Mouse (Mus musculus) granulocyte monocyte progenitor cell, adult 5-6 weeks (primary cell): ENCODE measurements at regions not wholly inside any gene's neighbourhood (a gene's known extent, or its start where the extent isn't known, plus 50 kb on each side); places are given as distances from the start of the nearest gene placed in this dataset.
"Not testable (repeated sequence)": the region's sequence is repeated elsewhere in the genome, so short reads cannot be mapped to it uniquely, and the experiment has no call there.

Experiments
- ATAC-seq: replicated peaks from 2 replicates; pipeline ENCODE4 v1.8.0; 2016; ENCODE audit warnings: mild to moderate bottlenecking, moderate TSS enrichment, inconsistent platforms; ENCODE audit not compliant: poor library complexity, severe bottlenecking

GRCm38 (mm10) chr10:84260931-84261650, 179.3 kb downstream of the Nuak1 start:
- peak; percentile 89 for ATAC-seq

GRCm38 (mm10) chr10:84262943-84263342, 177.5 kb downstream of the Nuak1 start:
- no peak for ATAC-seq

DNA sequence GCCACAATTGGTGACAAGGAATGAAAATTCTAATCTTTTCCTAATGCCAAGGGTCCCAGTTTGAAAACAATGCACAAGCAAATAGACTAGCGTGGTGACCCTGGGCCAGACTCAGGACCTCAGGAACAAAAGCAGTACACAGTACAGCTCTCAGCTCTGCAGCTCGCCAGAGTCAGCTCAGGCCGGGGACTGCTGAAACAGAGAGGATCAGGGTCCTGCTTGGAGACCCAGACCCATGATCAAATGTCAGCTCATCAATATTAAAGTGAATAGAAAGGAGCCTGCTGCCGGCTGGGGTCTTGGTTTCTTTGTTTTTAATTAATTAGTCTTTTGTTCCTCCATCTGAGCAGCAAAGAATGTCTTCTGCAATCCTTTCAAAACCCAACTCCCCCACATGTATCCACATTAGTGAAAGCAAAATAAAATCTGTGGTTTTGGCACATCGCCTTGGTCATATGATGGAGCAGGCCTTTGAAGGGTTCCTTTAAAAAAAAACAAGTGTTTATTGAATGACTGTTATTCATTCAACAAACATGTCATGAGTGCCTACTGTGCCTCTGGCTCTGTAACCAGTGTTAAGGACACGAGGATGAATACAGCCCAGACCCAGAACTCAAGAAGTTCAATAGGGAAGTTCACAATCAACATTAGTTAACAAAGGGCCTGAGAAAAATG, 154.4 kb downstream of the Nuak1 start:
- no peak for ATAC-seq

DNA sequence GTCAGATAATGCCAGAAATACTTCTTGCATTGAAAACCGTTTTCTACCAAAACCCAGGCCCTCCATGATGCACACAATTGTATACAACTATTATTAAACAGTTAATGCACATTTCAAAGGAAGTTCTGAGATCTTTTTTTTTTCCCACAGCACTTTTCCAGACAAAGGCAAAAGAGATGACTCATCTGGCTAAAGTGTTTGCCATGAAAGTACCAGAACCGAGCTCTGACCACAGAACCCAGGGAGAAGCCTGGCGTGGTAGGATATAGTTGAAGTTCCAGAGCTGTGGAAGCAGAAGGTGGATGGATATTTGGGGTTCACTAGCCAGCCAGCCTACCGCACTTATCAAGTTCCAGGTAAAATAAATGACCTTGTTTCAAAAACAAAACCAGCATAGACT, 146.0 kb downstream of the Nuak1 start:
- ATAC-seq = no peak

GRCm38 (mm10) chr10:84296168-84296567, 144.2 kb downstream of the Nuak1 start:
- ATAC-seq = no peak

DNA sequence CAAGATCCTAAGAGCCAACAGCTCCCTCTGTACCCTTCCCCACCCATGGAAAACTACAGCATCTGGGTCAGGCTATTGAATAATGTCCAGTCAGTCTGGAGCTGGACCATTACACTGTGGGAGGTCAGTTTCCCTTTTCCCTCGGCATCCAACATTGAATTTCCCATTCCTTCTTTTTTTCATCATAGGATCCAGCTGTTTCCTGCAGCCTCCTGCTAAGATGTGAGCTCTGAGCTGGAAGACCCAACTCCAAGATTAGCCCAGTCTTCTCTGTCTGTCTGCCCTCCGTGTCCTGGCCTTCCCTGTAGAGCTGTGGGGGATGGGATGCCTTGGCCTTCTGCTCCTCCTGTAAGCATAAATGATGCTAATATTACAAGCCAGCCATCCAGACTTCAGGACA, 138.8 kb downstream of the Nuak1 start:
- ATAC-seq = no peak

- ATAC-seq = no peak
These were observed 137.4 kb downstream of the Nuak1 start for GRCm38 (mm10) chr10:84302821-84303520.

- not testable (repeated sequence) for ATAC-seq
These were observed 131.7 kb downstream of the Nuak1 start for GRCm38 (mm10) chr10:84308746-84309145.

GRCm38 (mm10) chr10:84310653-84311052, 129.7 kb downstream of the Nuak1 start:
- ATAC-seq = no peak

GRCm38 (mm10) chr10:84312656-84313055, 127.7 kb downstream of the Nuak1 start:
- no peak for ATAC-seq

DNA sequence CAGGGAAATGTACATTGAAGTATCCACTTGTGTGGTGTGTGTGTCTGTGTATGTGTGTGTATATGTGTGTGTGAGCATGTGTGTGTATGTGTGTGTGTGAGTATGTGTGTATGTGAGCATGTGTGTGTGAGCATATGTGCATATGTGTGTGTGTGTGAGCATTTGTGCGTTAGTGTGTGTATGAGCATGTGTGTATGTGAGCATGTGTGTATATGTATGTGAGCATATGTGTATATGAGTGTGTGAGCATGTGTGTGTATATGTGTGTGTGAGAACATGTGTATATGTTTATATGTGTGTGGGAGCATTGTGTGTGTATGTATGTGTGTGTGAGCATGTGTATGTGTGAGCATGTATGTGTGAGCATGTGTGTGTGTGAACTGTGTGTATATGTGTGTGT, 123.5 kb downstream of the Nuak1 start:
- ATAC-seq = no peak

- no peak for ATAC-seq
These were observed 122.4 kb downstream of the Nuak1 start for GRCm38 (mm10) chr10:84317960-84318359.
